Mouse (Mus musculus): Measurements from ENCODE around the gene Gm11992. TPM values are rescaled to one million over a fixed set of nuclear protein-coding genes. Genes with fewer than 3 reads are reported as not detected.

Gm11992 gene
- total and polyA plus RNA-seq, 3 experiments = not detected

DNA sequence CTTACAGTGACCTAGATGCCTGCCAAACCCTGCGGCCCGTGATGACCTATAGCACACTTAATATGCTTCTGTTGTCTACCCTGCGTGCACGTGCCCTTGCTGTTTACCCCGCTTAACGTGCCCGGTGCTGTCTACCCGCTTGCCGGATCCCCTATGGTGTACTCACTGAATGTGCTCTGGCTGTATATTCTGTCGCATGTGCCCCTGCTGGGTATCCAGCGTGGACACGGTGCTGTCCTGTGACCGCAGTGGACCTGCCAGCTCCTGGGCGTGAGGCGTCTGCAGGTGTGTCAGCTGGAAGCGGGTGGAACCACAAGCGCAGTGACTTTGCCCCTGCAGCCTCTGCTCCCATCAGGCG is 288 bp downstream of the Gm11992 start, which contains the start of gene Sun3:
Gene Sun3, minus strand, starts transcription at position 289 of the 358 bp plus-strand sequence.
- peaks cover 80% of the 10 kb centered on the region for H3K27me3 ChIP-seq (replicated peaks)
- no peaks in the 10 kb centered on the region for H3K79me2 ChIP-seq (replicated peaks; ENCODE audit: control insufficient read depth, extremely low read depth, insufficient read depth, poor library complexity, severe bottlenecking)
- dilution Hi-C loops (cut with MboI; ENCODE audit: extremely low pct_ligation_motif_present, extremely low pct_unique_long_range_greater_than_20kb, low sequenced_read_pairs) (no loop called here), in situ Hi-C loops (cut with MboI; ENCODE audit: low pct_ligation_motif_present, low pct_unique_long_range_greater_than_20kb, low sequenced_read_pairs) (no loop called here)
- TF ChIP-seq GABPA (IDR thresholded peaks at IDR 0.05; ENCODE audit: insufficient replicate concordance, low read depth, low read length) = no peak
- no peak for TF ChIP-seq ZNF384 (IDR thresholded peaks at IDR 0.05; ENCODE audit: low read depth, low read length)
- TF ChIP-seq CTCF (conservative IDR thresholded peaks at IDR 0.05 in 1 of 2, IDR thresholded peaks at IDR 0.05 in 1 of 2; ENCODE audit: low read depth in 2 of 2, low read length in 2 of 2) = no peak
- TF ChIP-seq MEF2A (IDR thresholded peaks at IDR 0.05; ENCODE audit: borderline replicate concordance, low read depth, low read length) = no peak
- no peak for TF ChIP-seq RAD21 (IDR thresholded peaks at IDR 0.05; ENCODE audit: low read depth, low read length)
- no peak for TF ChIP-seq JUN (IDR thresholded peaks at IDR 0.05; ENCODE audit: insufficient read depth, low read depth, low read length)
- TF ChIP-seq ETS1 (conservative IDR thresholded peaks at IDR 0.05; ENCODE audit: low read depth, low read length) = no peak
- TF ChIP-seq CHD2 (IDR thresholded peaks at IDR 0.05; ENCODE audit: low read length) = no peak
- TF ChIP-seq KAT2A (IDR thresholded peaks at IDR 0.05; ENCODE audit: insufficient replicate concordance, low read length) = no peak
- TF ChIP-seq JUND (conservative IDR thresholded peaks at IDR 0.05; ENCODE audit: low read depth, low read length) = no peak
- TF ChIP-seq USF2 (conservative IDR thresholded peaks at IDR 0.05; ENCODE audit: low read depth, low read length) = no peak
- no peak for TF ChIP-seq POLR2A (IDR thresholded peaks at IDR 0.05; ENCODE audit: low read depth, low read length)
- TF ChIP-seq MXI1 (IDR thresholded peaks at IDR 0.05; ENCODE audit: low read depth, low read length) = no peak
- no peak for TF ChIP-seq TCF12 (IDR thresholded peaks at IDR 0.05; ENCODE audit: low read depth, low read length)
- no peak for TF ChIP-seq SMC3 (IDR thresholded peaks at IDR 0.05; ENCODE audit: low read depth, low read length)
- TF ChIP-seq NELFE (IDR thresholded peaks at IDR 0.05; ENCODE audit: low read depth, low read length) = no peak
- DNase-seq (ENCODE audit: extremely low read depth) = no peak
- no peak within 1 kb of the TSS for H3K27ac ChIP-seq (ENCODE audit: insufficient read depth, low read depth)
- no peaks in the 10 kb centered on the region for H3K4me1 ChIP-seq (ENCODE audit: control insufficient read depth in 1 of 2, insufficient read depth in 2 of 2)
- no peak within 1 kb of the TSS for H3K9ac ChIP-seq (ENCODE audit: insufficient read depth, low read depth)
- no peak within 1 kb of the TSS for H3K4me2 ChIP-seq (ENCODE audit: insufficient read depth, low read depth, poor library complexity, severe bottlenecking)
- no peaks in the 10 kb centered on the region for H3K36me3 ChIP-seq (replicated peaks in 1 of 2; ENCODE audit: control insufficient read depth in 1 of 2, insufficient read depth in 1 of 2, low read length in 1 of 2)
- no peak within 1 kb of the TSS for H3K4me3 ChIP-seq (replicated peaks in 1 of 3; ENCODE audit: low read depth in 2 of 3, low read length in 2 of 3, poor library complexity in 1 of 3)
- no peaks in the 10 kb centered on the region for H3K9me3 ChIP-seq (replicated peaks; ENCODE audit: low read length)

DNA sequence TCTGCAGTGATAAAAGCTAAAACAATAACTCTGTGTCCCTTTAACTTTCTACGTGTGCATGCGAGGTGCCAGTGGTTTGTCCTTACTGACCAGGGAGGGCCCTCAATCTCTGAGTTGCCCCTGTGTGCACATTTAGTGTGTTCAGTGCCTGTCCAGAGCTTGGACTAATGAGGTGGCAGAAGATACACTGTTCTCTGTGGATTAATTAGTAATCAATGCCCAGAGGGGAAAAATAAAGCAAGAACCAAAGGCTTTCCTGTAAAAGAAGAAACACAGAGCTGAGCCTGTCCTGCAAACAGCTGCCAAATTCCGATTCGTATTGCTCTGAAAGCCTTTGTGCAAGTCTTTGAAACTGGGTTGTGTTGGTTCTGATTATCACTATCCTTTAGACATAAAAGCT is 1.8 kb downstream of the Gm11992 start:
- no peaks in the 10 kb centered on the region for H3K4me1 ChIP-seq (ENCODE audit: control insufficient read depth in 1 of 2, insufficient read depth in 2 of 2)
- TF ChIP-seq HCFC1 (IDR thresholded peaks at IDR 0.05; ENCODE audit: low read depth, low read length) (no peak), ELF1 (IDR thresholded peaks at IDR 0.05; ENCODE audit: low read depth, low read length) (no peak), NRF1 (IDR thresholded peaks at IDR 0.05; ENCODE audit: low read depth, low read length) (no peak), BHLHE40 (IDR thresholded peaks at IDR 0.05; ENCODE audit: low read depth, low read length) (no peak), JUN (IDR thresholded peaks at IDR 0.05; ENCODE audit: insufficient read depth, low read depth, low read length) (no peak), MYC (IDR thresholded peaks at IDR 0.05; ENCODE audit: low read depth, low read length) (no peak)
- in situ Hi-C loops (cut with MboI; ENCODE audit: low pct_ligation_motif_present, low pct_unique_long_range_greater_than_20kb, low sequenced_read_pairs) (no loop called here), dilution Hi-C loops (cut with MboI; ENCODE audit: extremely low pct_ligation_motif_present, extremely low pct_unique_long_range_greater_than_20kb, low sequenced_read_pairs) (no loop called here)
- no peak overlapping the region for H3K4me2 ChIP-seq (ENCODE audit: insufficient read depth, low read depth, poor library complexity, severe bottlenecking)
- H3K9me3 ChIP-seq (replicated peaks; ENCODE audit: low read length) = no peaks in the 10 kb centered on the region
- H3K4me3 ChIP-seq (replicated peaks in 1 of 3; ENCODE audit: low read depth in 2 of 3, low read length in 2 of 3, poor library complexity in 1 of 3) = no peak overlapping the region
- H3K36me3 ChIP-seq (replicated peaks in 1 of 2; ENCODE audit: control insufficient read depth in 1 of 2, insufficient read depth in 1 of 2, low read length in 1 of 2) = no peaks in the 10 kb centered on the region
- H3K27ac ChIP-seq (ENCODE audit: insufficient read depth, low read depth) = no peak overlapping the region
- H3K9ac ChIP-seq (ENCODE audit: insufficient read depth, low read depth) = no peak overlapping the region
- peaks cover 84% of the 10 kb centered on the region for H3K27me3 ChIP-seq (replicated peaks)
- no peaks in the 10 kb centered on the region for H3K79me2 ChIP-seq (replicated peaks; ENCODE audit: control insufficient read depth, extremely low read depth, insufficient read depth, poor library complexity, severe bottlenecking)
- no peak for DNase-seq (ENCODE audit: extremely low read depth)
